Mouse (Mus musculus): ENCODE measurements around the gene Pcgf5.

Gene Pcgf5

DNA sequence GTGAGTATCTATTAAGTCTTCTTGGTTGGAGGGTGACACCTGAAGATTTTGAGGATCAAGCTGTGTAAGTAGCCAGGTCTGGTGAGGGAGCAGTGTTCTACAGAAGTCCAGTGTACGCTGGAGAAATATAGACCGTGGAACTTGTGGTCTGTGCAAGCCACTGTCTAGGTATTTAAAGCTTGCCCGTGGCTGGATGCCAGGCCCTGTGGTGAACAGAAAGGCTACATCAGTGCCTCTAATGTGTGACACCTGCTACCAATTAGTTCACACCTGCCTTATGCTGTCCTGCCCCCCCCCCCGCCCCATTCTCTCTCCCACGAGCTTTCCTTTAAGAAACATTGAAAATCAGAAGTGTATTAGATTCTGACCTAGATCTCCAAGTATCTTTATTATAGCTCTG is 40.4 kb downstream of the Pcgf5 start:
- no peak for DNase-seq (ENCODE audit: low spot score)

GRCm38 (mm10) chr19:36390714-36391113 is 42.6 kb downstream of the Pcgf5 start:
- no peak for DNase-seq (ENCODE audit: low spot score)

DNA sequence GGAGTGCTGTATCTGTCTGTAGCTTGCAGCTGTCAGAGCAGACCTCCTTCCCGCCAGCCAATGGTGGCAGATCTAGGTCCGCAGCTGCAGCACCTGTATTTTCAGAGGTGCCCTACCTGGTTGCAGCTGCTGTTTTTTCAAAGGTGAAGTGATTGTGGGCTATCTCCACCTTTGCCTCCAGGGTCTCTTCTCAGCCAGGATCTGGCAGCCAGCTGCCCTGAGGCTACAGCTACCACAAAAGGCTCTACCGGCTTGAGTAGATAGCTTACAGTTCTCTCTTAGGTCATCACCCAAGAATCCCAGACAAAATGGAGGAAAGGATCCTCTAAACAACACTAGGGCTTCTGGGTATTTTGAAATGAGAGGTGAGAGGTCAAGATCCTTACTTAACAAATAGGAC is 50.4 kb downstream of the Pcgf5 start:
- no peak for DNase-seq (ENCODE audit: low spot score)

- DNase-seq (ENCODE audit: low spot score) = no peak
Measured at GRCm38 (mm10) chr19:36408352-36409100, 60.4 kb downstream of the Pcgf5 start.

DNA sequence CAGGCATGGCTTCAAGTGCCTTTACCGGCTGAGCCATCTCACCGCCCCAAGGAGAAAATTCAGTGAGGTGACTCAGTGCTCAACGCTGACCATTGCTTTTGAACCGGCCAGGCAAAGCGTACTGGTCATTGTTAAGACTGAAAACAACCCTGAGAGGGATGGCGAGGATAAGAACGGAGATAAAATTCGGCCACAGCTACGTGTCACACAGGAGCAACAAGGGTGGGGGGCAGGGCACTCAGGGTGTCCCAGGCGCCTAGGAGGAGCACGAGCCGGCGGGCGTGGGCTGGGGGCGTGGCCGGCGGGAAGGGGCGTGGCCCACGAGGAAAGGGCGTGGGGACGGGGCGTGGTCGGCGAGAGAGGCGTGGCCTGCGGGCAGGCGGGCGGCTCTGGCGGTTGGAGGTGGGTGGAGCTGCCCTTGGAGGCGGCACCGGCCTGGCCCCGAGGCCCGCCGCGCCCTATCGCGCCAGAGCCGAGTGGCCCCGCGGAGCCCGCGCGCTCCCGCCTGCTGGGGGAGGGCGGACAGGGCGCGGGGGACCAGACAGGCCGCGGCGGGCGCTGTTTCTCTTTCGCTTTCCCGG is 61.3 kb downstream of the Pcgf5 start:
- peak; percentile 98 for DNase-seq (ENCODE audit: low spot score)

- DNase-seq (ENCODE audit: low spot score) = peak; percentile 25
Measured at GRCm38 (mm10) chr19:36409861-36410392, 61.8 kb downstream of the Pcgf5 start.

GRCm38 (mm10) chr19:36419885-36420284 is 71.8 kb downstream of the Pcgf5 start:
- DNase-seq (ENCODE audit: low spot score) = no peak

GRCm38 (mm10) chr19:36427195-36427876 is 79.2 kb downstream of the Pcgf5 start:
- no peak for DNase-seq (ENCODE audit: low spot score)

- no peak for DNase-seq (ENCODE audit: low spot score)
Measured at GRCm38 (mm10) chr19:36428116-36428515, 80.0 kb downstream of the Pcgf5 start.

- no peak for DNase-seq (ENCODE audit: low spot score)
Measured at GRCm38 (mm10) chr19:36429354-36429753, 81.2 kb downstream of the Pcgf5 start.

GRCm38 (mm10) chr19:36433161-36433560 is 85.1 kb downstream of the Pcgf5 start:
- no peak for DNase-seq (ENCODE audit: low spot score)

DNA sequence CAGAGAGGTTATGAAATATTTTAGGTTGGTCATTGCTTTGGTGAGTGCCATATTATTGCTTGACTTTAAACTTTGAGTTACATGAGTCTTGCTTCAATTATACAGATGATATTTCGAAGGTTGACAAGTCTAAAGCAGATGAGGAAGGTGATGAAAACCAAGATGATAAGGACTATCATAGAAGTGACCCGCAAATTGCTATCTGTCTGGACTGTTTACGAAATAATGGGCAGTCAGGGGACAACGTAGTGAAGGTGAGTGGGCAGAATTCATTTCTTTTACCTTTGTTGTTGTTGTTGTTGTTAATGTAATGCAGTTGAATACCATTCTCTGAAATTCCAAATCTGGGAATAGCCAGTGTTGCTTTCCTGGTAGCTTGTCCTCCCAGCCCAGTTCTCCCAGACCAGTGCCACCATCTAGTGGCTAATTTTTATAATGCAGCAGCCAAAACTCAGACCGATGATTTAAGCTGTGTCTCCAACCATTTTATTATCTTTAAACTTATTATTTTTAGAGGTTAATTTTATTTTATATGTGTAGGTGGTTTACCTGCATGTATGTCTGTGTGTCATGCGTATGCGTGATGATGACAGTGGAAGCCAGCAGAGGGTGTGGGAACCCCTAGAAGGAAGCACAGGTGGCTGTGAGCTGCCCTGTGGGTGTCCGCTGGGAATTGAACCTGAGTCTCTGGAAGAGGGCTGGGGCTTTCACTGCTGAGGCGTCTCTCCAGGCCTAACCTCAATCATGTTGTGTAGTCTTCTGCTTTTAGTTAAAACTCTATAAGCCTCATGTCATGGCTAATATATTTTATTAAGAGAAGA is 92.0 kb downstream of the Pcgf5 start:
- no peak for DNase-seq (ENCODE audit: low spot score)

- DNase-seq (ENCODE audit: low spot score) = peak; percentile 35
Measured at GRCm38 (mm10) chr19:36450997-36451608, 103.0 kb downstream of the Pcgf5 start.

GRCm38 (mm10) chr19:36451731-36452130 is 103.6 kb downstream of the Pcgf5 start:
- DNase-seq (ENCODE audit: low spot score) = no peak

- DNase-seq (ENCODE audit: low spot score) = peak; percentile 20
Measured at GRCm38 (mm10) chr19:36452210-36452609, 104.1 kb downstream of the Pcgf5 start.

DNA sequence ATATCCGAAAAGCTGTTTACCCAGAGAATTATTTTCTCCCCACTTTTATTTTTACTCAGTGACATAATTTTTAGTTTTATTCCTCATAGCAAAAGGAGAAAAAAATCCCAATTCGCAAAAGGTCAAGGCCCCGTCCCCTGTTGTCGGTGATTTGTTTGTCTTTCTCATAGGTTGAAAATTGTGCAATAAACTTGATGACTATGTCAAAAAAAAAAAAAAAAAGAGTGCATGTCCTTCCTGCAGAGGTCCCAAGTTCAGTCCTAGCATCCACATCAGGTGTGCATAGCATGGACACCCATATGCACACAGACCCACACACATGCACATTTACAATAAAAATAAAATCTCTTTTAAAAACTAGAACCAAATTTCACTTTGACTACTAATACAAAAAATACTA is 105.3 kb downstream of the Pcgf5 start:
- no peak for DNase-seq (ENCODE audit: low spot score)

- peak; percentile 51 for DNase-seq (ENCODE audit: low spot score)
Measured at GRCm38 (mm10) chr19:36470106-36470505, 122.0 kb downstream of the Pcgf5 start.

DNA sequence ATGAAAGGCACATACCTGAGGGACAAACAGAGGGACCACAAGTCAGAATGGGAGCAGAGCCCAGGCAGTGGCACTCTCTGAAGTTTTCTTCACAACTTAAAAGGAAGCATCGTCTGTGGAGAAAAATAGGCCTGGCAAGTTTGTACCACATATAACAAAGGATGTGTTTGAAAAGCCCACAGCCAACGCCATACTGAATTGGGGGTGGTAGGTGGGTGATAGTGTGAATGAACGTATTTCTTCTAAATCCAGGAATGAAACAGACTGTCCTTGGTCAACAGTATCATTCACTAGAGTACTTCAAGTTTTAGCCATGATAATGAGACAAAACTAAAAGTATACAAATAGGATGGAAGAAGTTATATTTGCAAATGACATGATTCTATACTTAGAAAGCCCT is 123.2 kb downstream of the Pcgf5 start:
- no peak for DNase-seq (ENCODE audit: low spot score)

GRCm38 (mm10) chr19:36476596-36476995 is 128.5 kb downstream of the Pcgf5 start:
- DNase-seq (ENCODE audit: low spot score) = no peak

DNA sequence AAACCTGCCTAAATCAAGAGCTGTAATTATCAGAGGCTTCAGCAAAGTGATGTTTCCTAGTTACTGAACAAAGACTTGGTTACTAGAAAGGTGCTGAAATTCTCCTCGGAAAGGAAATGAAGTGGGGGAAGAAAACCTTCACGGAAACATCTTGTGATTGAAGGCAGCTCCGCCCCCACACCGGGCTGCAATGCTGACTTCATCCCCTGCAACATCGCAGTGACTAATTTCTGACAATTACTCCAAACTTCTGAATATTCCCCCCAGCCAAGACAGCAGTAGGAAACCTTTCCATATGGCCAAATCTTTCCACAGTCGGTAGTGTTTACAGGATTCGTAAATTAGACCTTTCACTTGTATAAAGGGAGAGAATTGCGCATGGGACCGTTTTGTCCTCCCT is 129.0 kb downstream of the Pcgf5 start:
- DNase-seq (ENCODE audit: low spot score) = no peak

- no peak for DNase-seq (ENCODE audit: low spot score)
Measured at GRCm38 (mm10) chr19:36477684-36478083, 129.6 kb downstream of the Pcgf5 start.

DNA sequence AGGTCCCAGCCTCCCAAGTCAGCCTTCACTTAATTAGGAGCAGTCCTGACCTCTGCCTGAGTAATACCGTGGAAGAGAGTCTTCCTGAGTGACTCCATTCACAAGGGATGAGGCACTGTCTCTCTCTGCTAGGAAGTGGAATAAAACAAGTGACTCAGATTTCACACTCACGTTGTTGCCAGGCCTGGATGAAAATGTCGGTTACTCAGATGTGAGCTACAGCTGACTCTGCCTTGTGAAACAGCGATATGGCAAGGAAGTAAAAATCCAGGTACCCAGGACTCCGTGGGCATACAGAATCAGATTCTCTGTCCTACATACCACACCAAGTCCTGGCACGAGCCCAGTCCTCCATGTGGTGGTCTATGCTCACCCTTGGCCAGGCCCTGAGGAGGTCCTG is 142.8 kb downstream of the Pcgf5 start:
- no peak for DNase-seq (ENCODE audit: low spot score)

Data from spleen, adult 12 weeks (tissue).